ENCODE assay signal across 19 mouse cellular contexts in genomic region chr10:89441961-89442360, GRCm38 (mm10). TPM values are rescaled to one million over a fixed set of nuclear protein-coding genes. Genes with fewer than 3 reads are reported as not detected.
DNase-seq lines count a peak whose midpoint lies in the region; ATAC-seq and TF ChIP-seq lines count a peak whose summit lies in the region.
"Had no signal": no experiment of that assay in that cellular context is flagged by ENCODE, and none has a peak within 500 bp of the region (broad histone marks: within the 10 kb centered on the region; RNA-seq: fewer than 3 reads in every experiment).

No protein-coding gene starts in this region.

- no peaks in the 10 kb centered on the region for H3K27me3 ChIP-seq in heart, embryonic 15.5 days
- peaks cover 50% of the 10 kb centered on the region for H3K27me3 ChIP-seq in midbrain, embryonic 11.5 days (ENCODE audit: control insufficient read depth, insufficient read depth, low read length)
- H3K27me3 ChIP-seq in midbrain, embryonic 15.5 days (replicated peaks), result peaks cover 36% of the 10 kb centered on the region
- H3K27me3 ChIP-seq in liver, embryonic 14.5 days (ENCODE audit: control insufficient read depth, insufficient read depth, low read length), result no peaks in the 10 kb centered on the region

- no peak overlapping the region for H3K27ac ChIP-seq in heart, embryonic 15.5 days
- H3K27ac ChIP-seq in midbrain, embryonic 11.5 days (ENCODE audit: low read depth, low read length), result no peak overlapping the region
- no peak overlapping the region for H3K27ac ChIP-seq in midbrain, embryonic 15.5 days
- H3K27ac ChIP-seq in liver, embryonic 14.5 days, result no peak overlapping the region
- H3K27ac ChIP-seq: forebrain, embryonic 15.5 days; hindbrain, embryonic 10.5 days; left cerebral cortex, adult 2 months; midbrain, embryonic 10.5 days; neural tube, embryonic 12.5 days had no signal

- no peak overlapping the region for H3K4me3 ChIP-seq in heart, embryonic 15.5 days
- no peak overlapping the region for H3K4me3 ChIP-seq in midbrain, embryonic 11.5 days (ENCODE audit: low read depth, low read length)
- H3K4me3 ChIP-seq in midbrain, embryonic 15.5 days, result no peak overlapping the region
- peak overlapping the region in 1 of 2 experiments; percentile 75; a peak in 2 of 4 replicates for H3K4me3 ChIP-seq in liver, embryonic 14.5 days (ENCODE audit: insufficient read depth in 1 of 2, low read depth in 2 of 2, low read length in 2 of 2)

- no peak for ATAC-seq in heart, embryonic 15.5 days (replicated peaks; ENCODE audit: insufficient number of reproducible peaks, insufficient read depth, low FRiP score, low read depth)
- no peak for ATAC-seq in midbrain, embryonic 11.5 days (ENCODE audit: low FRiP score)
- no peak for ATAC-seq in midbrain, embryonic 15.5 days (replicated peaks)
- ATAC-seq in liver, embryonic 14.5 days (ENCODE audit: insufficient read depth), result no peak
- no peak for ATAC-seq in megakaryocyte progenitor cell, adult 5-6 weeks (replicated peaks; ENCODE audit: poor library complexity)
- no peak for ATAC-seq in megakaryocyte, adult 5-6 weeks (ENCODE audit: poor library complexity, severe bottlenecking)
- ATAC-seq: forebrain, embryonic 15.5 days had no signal

- 90% methylated on average over 3 of the region's 3 CpGs for WGBS in heart, embryonic 15.5 days
- 90% methylated on average over 3 of the region's 3 CpGs for WGBS in midbrain, embryonic 11.5 days
- WGBS in midbrain, embryonic 15.5 days, result 95% methylated on average over 3 of the region's 3 CpGs
- 83% methylated on average over 3 of the region's 3 CpGs for WGBS in liver, embryonic 14.5 days (ENCODE audit: insufficient replicate concordance)

- DNase-seq in heart, postnatal 14 days, result no peak
- DNase-seq in midbrain, embryonic 11.5 days (ENCODE audit: low spot score, missing footprints), result peak; percentile 59
- no peak for DNase-seq in liver, embryonic 14.5 days (ENCODE audit: low read depth in 3 of 3, low spot score in 3 of 3)
- DNase-seq: cerebellum, adult 8-10 months; gastrocnemius, postnatal 25 days; kidney, adult 8-10 months; kidney, postnatal 36 days; layer of hippocampus, adult 9-11 months; left cerebral cortex, postnatal 4 days; thymus, postnatal 25 days had no signal

- H3K9me3 ChIP-seq in heart, embryonic 15.5 days (replicated peaks), result no peaks in the 10 kb centered on the region
- H3K9me3 ChIP-seq in midbrain, embryonic 11.5 days (ENCODE audit: control insufficient read depth, low read length), result no peaks in the 10 kb centered on the region
- no peaks in the 10 kb centered on the region for H3K9me3 ChIP-seq in midbrain, embryonic 15.5 days
- H3K9me3 ChIP-seq in liver, embryonic 14.5 days (ENCODE audit: control insufficient read depth, low read length), result no peaks in the 10 kb centered on the region
- H3K9me3 ChIP-seq: forebrain, embryonic 15.5 days; midbrain, embryonic 10.5 days; neural tube, embryonic 12.5 days had no signal

- intact Hi-C loops in heart, postnatal 14 days (cut with DNase I), result no loop called here

- TF ChIP-seq CTCF in liver, embryonic 14.5 days (IDR thresholded peaks at IDR 0.05; ENCODE audit: low read depth), result no peak

- peak overlapping the region; percentile 87 for H3K4me2 ChIP-seq in heart, embryonic 15.5 days
- H3K4me2 ChIP-seq in midbrain, embryonic 11.5 days, result no peak overlapping the region
- H3K4me2 ChIP-seq in midbrain, embryonic 15.5 days, result no peak overlapping the region
- H3K4me2 ChIP-seq in liver, embryonic 14.5 days (ENCODE audit: low read depth), result peak overlapping the region; percentile 90

- no peak for TF ChIP-seq EP300 in liver, embryonic 14.5 days (IDR thresholded peaks at IDR 0.05; ENCODE audit: low read depth)

- H3K4me1 ChIP-seq in heart, embryonic 15.5 days (replicated peaks), result peaks cover 28% of the 10 kb centered on the region
- peaks cover 7% of the 10 kb centered on the region; the same call in 1 of the 2 replicates for H3K4me1 ChIP-seq in midbrain, embryonic 11.5 days (ENCODE audit: control insufficient read depth, insufficient read depth, low read length)
- H3K4me1 ChIP-seq in midbrain, embryonic 15.5 days, result peaks cover 9% of the 10 kb centered on the region
- peaks cover 3 to 17% of the 10 kb centered on the region in 2 experiments for H3K4me1 ChIP-seq in liver, embryonic 14.5 days (replicated peaks; ENCODE audit: control insufficient read depth in 2 of 2, insufficient read depth in 2 of 2, low read length in 1 of 2)

- H3K36me3 ChIP-seq in heart, embryonic 15.5 days, result no peaks in the 10 kb centered on the region
- H3K36me3 ChIP-seq in midbrain, embryonic 11.5 days (ENCODE audit: control insufficient read depth, insufficient read depth, low read length), result no peaks in the 10 kb centered on the region
- H3K36me3 ChIP-seq in midbrain, embryonic 15.5 days (replicated peaks), result no peaks in the 10 kb centered on the region
- peaks cover 11% of the 10 kb centered on the region for H3K36me3 ChIP-seq in liver, embryonic 14.5 days (replicated peaks; ENCODE audit: control insufficient read depth, insufficient read depth, low read depth)
- H3K36me3 ChIP-seq: forebrain, embryonic 15.5 days; neural tube, embryonic 12.5 days had no signal

- H3K9ac ChIP-seq in heart, embryonic 15.5 days, result no peak overlapping the region
- no peak overlapping the region for H3K9ac ChIP-seq in midbrain, embryonic 11.5 days (ENCODE audit: low read length)
- H3K9ac ChIP-seq in midbrain, embryonic 15.5 days, result no peak overlapping the region
- no peak overlapping the region for H3K9ac ChIP-seq in liver, embryonic 14.5 days (replicated peaks)
- H3K9ac ChIP-seq: forebrain, embryonic 15.5 days; neural tube, embryonic 12.5 days had no signal

RNA-seq across cellular contexts. Expression of gene Gas2l3, which starts 1.8 kb away (rescaled TPM):
- polyA plus RNA-seq in heart, embryonic 15.5 days (2015; fragmentation: Nextera tagmentation; extraction: Ambion mirVana), result 20.6 and 24.5 TPM in 2 replicates
- 1 to 10 TPM; 3.5 to 5.5 TPM for total RNA-seq in heart, postnatal 14 days (2021)
- polyA plus RNA-seq in midbrain, embryonic 11.5 days (2014; fragmentation: Nextera tagmentation; extraction: Ambion mirVana), result 8.9 and 10.4 TPM in 2 replicates
- 3.9 and 4.5 TPM in 2 replicates for polyA plus RNA-seq in midbrain, embryonic 15.5 days (2015; fragmentation: Nextera tagmentation; extraction: Ambion mirVana)
- 2.2 and 2.7 TPM in 2 replicates for polyA plus RNA-seq in liver, embryonic 14.5 days (2012; rRNA removed)
- polyA plus RNA-seq in liver, embryonic 14.5 days (2014; fragmentation: Nextera tagmentation; extraction: Ambion mirVana), result 3.5 and 3.6 TPM in 2 replicates
- total RNA-seq in megakaryocyte progenitor cell, adult 5-6 weeks (2015), result 23.2 and 24.1 TPM in 2 replicates
- 22.1 and 33.9 TPM in 2 replicates for total RNA-seq in megakaryocyte progenitor cell, adult 5-6 weeks (2017)
- total RNA-seq in megakaryocyte, adult 5-6 weeks (2015), result 24.4 and 26.2 TPM in 2 replicates
- 31.9 and 41.4 TPM in 2 replicates for total RNA-seq in megakaryocyte, adult 5-6 weeks (2017)

Comparison
In these comparisons a context has a peak if more than half of its experiments do, and no peak if none do; other contexts are left out.
1. H3K4me2 ChIP-seq: peak in heart, embryonic 15.5 days (single experiment) and liver, embryonic 14.5 days (single experiment); none in midbrain, embryonic 11.5 days (single experiment) and midbrain, embryonic 15.5 days (single experiment).